Mouse (Mus musculus) liver, embryonic 11.5 days (tissue): ENCODE results near the gene Morc1. TPM values are rescaled to one million over a fixed set of nuclear protein-coding genes. Genes with fewer than 3 reads are reported as not detected.

Experiments used
- ATAC-seq: fragments of 200-750 bp; cut with Nextera tagmentation; replicated peaks from 2 replicates; pipeline ENCODE4 v1.8.0; 2017; ENCODE audit warnings: moderate number of reproducible peaks, mild to moderate bottlenecking, moderate TSS enrichment, moderate library complexity; ENCODE audit not compliant: low FRiP score
- DNase-seq: peaks from one replicate; pipeline ENCODE4 v3.0.0-alpha.2; 2017; ENCODE audit warnings: low spot score
- H3K27ac ChIP-seq: fragments of 300-500 bp; sonication (generic); 2 replicates; pipeline ENCODE4 v1.5.1; 2014; ENCODE audit warnings: mild to moderate bottlenecking, low read depth, low read length, control low read depth
- H3K27me3 ChIP-seq: fragments of 300-500 bp; sonication (generic); replicated peaks from 2 replicates; pipeline ENCODE4 v1.6.1; 2014; ENCODE audit warnings: low read length, mixed read lengths; ENCODE audit not compliant: control insufficient read depth, insufficient read depth
- H3K36me3 ChIP-seq: fragments of 300-500 bp; sonication (generic); 2 replicates; pipeline ENCODE4 v1.6.1; 2014; ENCODE audit warnings: mild to moderate bottlenecking, low read length, moderate library complexity, mixed read lengths; ENCODE audit not compliant: control insufficient read depth, insufficient read depth
- H3K4me1 ChIP-seq: fragments of 300-500 bp; sonication (generic); replicated peaks from 2 replicates; pipeline ENCODE4 v1.6.1; 2014; ENCODE audit warnings: low read length, mixed read lengths; ENCODE audit not compliant: control insufficient read depth, insufficient read depth
- H3K4me2 ChIP-seq: fragments of 300-500 bp; sonication (generic); 2 replicates; pipeline ENCODE4 v1.6.1; 2014; ENCODE audit warnings: mild to moderate bottlenecking, control low read depth, moderate library complexity
- H3K4me3 ChIP-seq: fragments of 300-500 bp; sonication (generic); 2 replicates; pipeline ENCODE4 v1.5.1; 2014; ENCODE audit warnings: low read depth, low read length, control low read depth
- H3K9ac ChIP-seq: fragments of 300-500 bp; sonication (generic); 2 replicates; pipeline ENCODE4 v1.6.1; 2014; ENCODE audit warnings: low read depth, low read length, control low read depth
- H3K9me3 ChIP-seq: fragments of 300-500 bp; sonication (generic); 2 replicates; pipeline ENCODE4 v1.6.1; 2016; ENCODE audit warnings: low read length, inconsistent platforms, mixed read lengths; ENCODE audit not compliant: control insufficient read depth
- WGBS: fragments of 180-500 bp; shearing (Covaris S2); extraction: QIAGEN DNeasy Blood & Tissue Kit; methylation state at CpG from one replicate; pipeline ENCODE4 v1.1.7; 2014; 5-methylcytosine and 5-hydroxymethylcytosine counted together
- polyA plus RNA-seq: library from polyadenylated mRNA; unstranded; fragments of >200 nt; fragmentation: Nextera tagmentation; extraction: Ambion mirVana; gene quantifications from 2 replicates; pipeline ENCODE4 v1.2.1, GENCODE M21; 2014

The Morc1 gene
- polyA plus RNA-seq, 1 experiment from 2014 or later, result 0.25 TPM

- no peak overlapping the region for H3K4me3 ChIP-seq
- no peaks in the 10 kb centered on the region for H3K4me1 ChIP-seq
- ATAC-seq (no peak), DNase-seq (no peak)
- H3K27ac ChIP-seq, result no peak overlapping the region
- 76% methylated on average over 5 of the region's 5 CpGs for WGBS
- H3K27me3 ChIP-seq, result no peaks in the 10 kb centered on the region
- no peaks in the 10 kb centered on the region for H3K36me3 ChIP-seq
- H3K9ac ChIP-seq, result no peak overlapping the region
- no peak overlapping the region for H3K4me2 ChIP-seq
- H3K9me3 ChIP-seq, result no peaks in the 10 kb centered on the region
Observed at GRCm38 (mm10) chr16:48677381-48677780, 246.3 kb downstream of the Morc1 start.

GRCm38 (mm10) chr16:48678029-48678428 lies 247.0 kb downstream of the Morc1 start:
- no peak overlapping the region for H3K4me2 ChIP-seq
- H3K9me3 ChIP-seq, result no peaks in the 10 kb centered on the region
- no peak overlapping the region for H3K27ac ChIP-seq
- no peaks in the 10 kb centered on the region for H3K36me3 ChIP-seq
- ATAC-seq (no peak), DNase-seq (no peak)
- H3K27me3 ChIP-seq, result no peaks in the 10 kb centered on the region
- no peak overlapping the region for H3K4me3 ChIP-seq
- H3K9ac ChIP-seq, result no peak overlapping the region
- WGBS, result 54% methylated on average over 1 of the region's 1 CpGs
- H3K4me1 ChIP-seq, result no peaks in the 10 kb centered on the region

Other genes starting within 250 kb of the Morc1 start
- 0.30 and 0.32 TPM in 2 replicates for gene Dppa4, start 147.5 kb upstream of the Morc1 start, polyA plus RNA-seq
- gene Dppa2, start 127.3 kb upstream of the Morc1 start, polyA plus RNA-seq, result 0.08 TPM in 1 of 2 replicates, not detected in the other
- not detected in 2 replicates for gene Gm5485, start 18.8 kb upstream of the Morc1 start, polyA plus RNA-seq